Mouse (Mus musculus): Measurements from ENCODE around the gene Tti1. TPM values are rescaled to one million over a fixed set of nuclear protein-coding genes. Genes with fewer than 3 reads are reported as not detected.
"Not testable (repeated sequence)": the region's sequence is repeated elsewhere in the genome, so short reads cannot be mapped to it uniquely, and the experiment has no call there.

Gene Tti1
- polyA plus RNA-seq, 1 experiment from 2014 or later = 25.8 TPM

DNA sequence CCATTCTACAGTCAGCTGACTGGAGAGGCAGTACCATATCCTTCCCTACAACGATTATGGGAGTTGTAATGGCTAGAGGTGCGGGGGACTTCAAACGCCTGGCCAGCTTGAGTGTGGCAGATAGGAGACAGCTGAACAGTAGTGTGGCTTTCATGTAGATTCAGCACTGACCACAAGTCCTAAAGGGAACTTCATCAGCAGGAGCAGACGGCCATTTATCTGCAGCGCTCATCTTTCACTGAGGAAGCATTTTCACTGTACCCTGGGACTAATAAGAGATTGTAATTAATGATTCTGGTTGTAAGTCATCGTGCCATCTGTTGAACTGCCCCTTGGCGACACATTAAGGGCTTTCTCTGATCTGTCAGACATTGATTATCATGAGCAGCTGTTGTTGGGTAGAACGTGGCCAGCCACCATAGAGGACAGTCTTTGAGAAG is 31.5 kb upstream of the Tti1 start:
- Histone ChIP-seq H3K4me2 (replicated peaks) (no peak overlapping the region), H3K36me3 (peaks cover 76% of the 10 kb centered on the region), H3K4me1 (peaks cover 4% of the 10 kb centered on the region), H3K27ac (no peak overlapping the region), H3K9me3 (no peaks in the 10 kb centered on the region), H3K27me3 (no peaks in the 10 kb centered on the region), H3K9ac (no peak overlapping the region), H3K4me3 (no peak overlapping the region)
- ATAC-seq (ENCODE audit: low FRiP score, low read depth) = no peak
- WGBS = 81% methylated on average over 8 of the region's 8 CpGs

DNA sequence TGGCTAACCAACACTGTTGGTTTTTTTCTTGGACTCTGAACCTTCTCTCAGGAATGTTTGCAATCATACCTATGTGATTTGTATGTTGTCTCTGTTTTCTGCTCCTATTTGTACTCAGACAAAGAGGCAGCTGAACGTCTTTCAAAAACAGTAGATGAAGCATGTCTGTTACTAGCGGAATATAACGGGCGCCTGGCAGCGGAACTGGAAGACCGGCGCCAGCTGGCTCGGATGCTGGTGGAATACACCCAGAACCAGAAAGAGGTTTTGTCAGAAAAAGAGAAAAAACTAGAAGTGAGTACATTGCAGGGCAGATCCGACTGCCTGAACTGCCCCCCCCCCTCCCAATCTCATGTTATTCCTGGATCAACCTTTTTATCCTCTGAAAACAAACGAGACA is 30.3 kb upstream of the Tti1 start:
- Histone ChIP-seq H3K36me3 (peaks cover 80% of the 10 kb centered on the region), H3K4me3 (no peak overlapping the region), H3K4me1 (no peaks in the 10 kb centered on the region), H3K4me2 (replicated peaks) (no peak overlapping the region), H3K9ac (no peak overlapping the region), H3K9me3 (no peaks in the 10 kb centered on the region), H3K27me3 (no peaks in the 10 kb centered on the region), H3K27ac (no peak overlapping the region)
- WGBS = 84% methylated on average over 10 of the region's 10 CpGs
- no peak for ATAC-seq (ENCODE audit: low FRiP score, low read depth)

DNA sequence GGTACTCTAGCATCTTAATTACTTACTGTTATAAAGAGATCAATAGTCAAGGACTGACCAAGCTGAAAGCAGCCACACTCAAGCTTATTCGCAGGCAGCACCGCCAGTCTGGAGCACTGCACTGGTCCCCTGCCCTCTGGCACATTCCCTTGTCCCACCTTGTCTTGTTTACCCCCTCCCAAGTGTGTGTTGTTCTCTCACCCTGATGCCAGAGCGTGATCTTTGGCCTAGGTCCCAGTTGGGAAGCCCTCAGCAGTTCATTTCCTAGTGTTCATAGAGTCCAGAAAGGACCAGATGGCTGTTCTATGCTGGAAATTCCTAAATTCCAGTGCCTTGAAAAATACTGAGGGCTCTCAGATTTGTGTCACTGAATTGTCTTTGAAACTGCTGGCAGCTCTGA is 28.8 kb upstream of the Tti1 start:
- Histone ChIP-seq H3K4me3 (no peak overlapping the region), H3K27ac (no peak overlapping the region), H3K4me2 (replicated peaks) (no peak overlapping the region), H3K9ac (no peak overlapping the region), H3K36me3 (peaks cover 83% of the 10 kb centered on the region), H3K27me3 (no peaks in the 10 kb centered on the region), H3K9me3 (no peaks in the 10 kb centered on the region), H3K4me1 (no peaks in the 10 kb centered on the region)
- no peak for ATAC-seq (ENCODE audit: low FRiP score, low read depth)
- WGBS = 90% methylated on average over 3 of the region's 3 CpGs

DNA sequence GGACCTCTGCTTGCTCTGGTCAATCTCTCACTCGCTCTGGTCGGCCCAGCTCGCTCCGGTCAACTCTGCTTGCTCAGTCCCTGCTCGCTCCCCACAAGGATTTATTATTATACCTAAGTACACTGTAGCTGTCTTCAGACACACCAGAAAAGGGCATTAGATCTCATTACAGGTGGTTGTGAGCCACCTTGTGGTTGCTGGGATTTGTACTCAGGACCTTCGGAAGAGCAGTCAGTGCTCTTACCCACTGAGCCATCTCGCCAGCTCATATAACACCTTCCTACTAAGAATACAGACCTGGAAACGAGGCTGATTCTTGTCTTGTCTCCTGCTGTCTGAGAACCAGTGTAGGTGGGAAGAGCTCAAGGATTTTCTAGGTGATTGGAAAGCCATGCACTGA is 27.1 kb upstream of the Tti1 start:
- WGBS = 91% methylated on average over 8 of the region's 8 CpGs
- H3K27ac ChIP-seq; H3K4me3 ChIP-seq; ATAC-seq (ENCODE audit: low FRiP score, low read depth); H3K9me3 ChIP-seq; H3K4me2 ChIP-seq (replicated peaks); H3K9ac ChIP-seq; H3K27me3 ChIP-seq; H3K4me1 ChIP-seq: not testable (repeated sequence)
- H3K36me3 ChIP-seq = peaks cover 76% of the 10 kb centered on the region

DNA sequence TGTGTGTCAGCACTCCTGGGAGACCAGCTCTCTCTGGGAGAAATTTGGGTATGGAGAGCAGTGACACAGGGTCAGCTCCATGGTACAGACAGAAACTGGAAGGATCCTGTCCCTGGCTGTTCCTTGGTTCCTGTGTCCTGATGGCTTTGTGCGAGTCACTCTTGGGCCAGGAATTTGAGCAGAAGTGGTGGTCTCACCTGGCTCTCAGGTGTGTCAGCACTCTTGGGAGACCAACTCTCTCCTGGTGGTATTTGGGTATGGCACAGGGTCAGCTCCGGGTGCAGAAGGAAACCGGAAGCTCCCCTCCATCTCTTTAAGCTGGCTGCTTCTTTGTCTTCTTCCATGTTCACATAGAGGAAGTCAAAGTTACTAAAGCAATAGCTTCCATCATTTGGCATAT is 26.4 kb upstream of the Tti1 start:
- ATAC-seq (ENCODE audit: low FRiP score, low read depth) = no peak
- Histone ChIP-seq H3K4me3 (no peak overlapping the region), H3K27me3 (no peaks in the 10 kb centered on the region), H3K27ac (no peak overlapping the region), H3K9me3 (no peaks in the 10 kb centered on the region), H3K9ac (no peak overlapping the region), H3K4me2 (replicated peaks) (no peak overlapping the region), H3K36me3 (peaks cover 74% of the 10 kb centered on the region), H3K4me1 (no peaks in the 10 kb centered on the region)
- WGBS = 95% methylated on average over 3 of the region's 3 CpGs

DNA sequence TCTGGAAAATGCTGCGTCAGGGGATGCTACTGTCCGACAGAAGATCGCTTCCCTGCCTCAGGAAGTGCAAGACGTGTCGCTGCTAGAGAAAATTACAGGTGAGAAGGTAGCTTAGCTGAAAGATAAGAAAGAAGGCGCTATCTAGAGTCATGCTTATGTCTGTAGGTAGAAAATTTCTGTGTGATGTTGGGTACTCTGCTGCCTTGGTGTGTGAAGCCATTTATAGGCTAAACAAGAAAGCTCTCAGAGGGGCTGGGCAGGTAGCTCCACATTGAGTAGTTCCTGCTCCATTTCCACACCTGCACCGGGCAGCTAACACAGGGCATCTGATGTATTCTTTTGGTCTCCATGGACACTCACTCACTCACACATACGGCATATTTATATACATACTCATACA is 21.9 kb upstream of the Tti1 start:
- Histone ChIP-seq H3K4me3 (no peak overlapping the region), H3K27ac (no peak overlapping the region), H3K4me1 (no peaks in the 10 kb centered on the region), H3K9ac (no peak overlapping the region), H3K36me3 (peaks cover 68% of the 10 kb centered on the region), H3K9me3 (no peaks in the 10 kb centered on the region), H3K27me3 (no peaks in the 10 kb centered on the region), H3K4me2 (replicated peaks) (no peak overlapping the region)
- WGBS = 95% methylated on average over 8 of the region's 8 CpGs
- ATAC-seq (ENCODE audit: low FRiP score, low read depth) = no peak

DNA sequence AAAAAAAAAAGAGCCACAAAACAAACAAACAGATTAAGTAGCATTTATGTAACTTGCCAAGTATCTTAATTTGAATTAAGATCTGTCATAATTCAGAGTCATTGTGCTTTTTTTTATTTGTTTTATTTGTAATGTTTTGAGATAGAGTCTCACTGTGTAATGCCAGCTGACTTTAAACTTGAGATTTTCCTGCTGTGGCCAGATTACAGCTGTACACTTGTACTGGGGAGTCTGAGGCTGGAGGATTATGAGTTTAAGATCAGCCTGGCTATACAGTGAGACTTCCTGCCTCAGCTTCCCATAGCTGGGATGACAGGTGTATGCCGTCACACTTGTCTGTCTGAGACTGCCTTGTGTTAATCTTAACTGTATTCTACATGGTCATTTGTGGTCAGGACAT is 20.5 kb upstream of the Tti1 start:
- H3K4me1 ChIP-seq = no peaks in the 10 kb centered on the region
- H3K36me3 ChIP-seq = peaks cover 73% of the 10 kb centered on the region
- ATAC-seq (ENCODE audit: low FRiP score, low read depth) = no peak
- no peaks in the 10 kb centered on the region for H3K27me3 ChIP-seq
- WGBS = 93% methylated on average over 1 of the region's 1 CpGs
- H3K4me2 ChIP-seq (replicated peaks) = no peak overlapping the region
- H3K9me3 ChIP-seq = no peaks in the 10 kb centered on the region
- no peak overlapping the region for H3K27ac ChIP-seq
- H3K4me3 ChIP-seq = no peak overlapping the region
- no peak overlapping the region for H3K9ac ChIP-seq

DNA sequence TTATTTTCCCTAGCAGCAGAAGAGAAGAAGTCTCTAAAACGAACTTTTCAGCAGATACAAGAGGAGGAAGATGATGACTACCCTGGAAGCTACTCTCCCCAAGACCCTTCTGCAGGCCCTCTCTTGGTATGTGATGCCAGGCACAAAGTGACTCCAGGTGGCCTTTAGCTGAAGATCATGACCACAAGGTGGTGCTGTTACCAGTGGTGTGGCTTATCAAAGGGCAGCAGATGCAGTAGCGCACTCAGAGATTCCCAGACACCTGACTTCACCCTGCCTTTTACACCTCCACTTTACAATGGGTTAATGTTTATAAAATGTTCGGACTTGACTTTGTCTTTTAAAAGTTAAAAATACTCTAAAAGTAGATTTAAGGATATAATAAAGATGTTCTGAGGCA is 19.7 kb upstream of the Tti1 start:
- WGBS = 69% methylated on average over 3 of the region's 3 CpGs
- peaks cover 81% of the 10 kb centered on the region for H3K36me3 ChIP-seq
- no peaks in the 10 kb centered on the region for H3K27me3 ChIP-seq
- no peaks in the 10 kb centered on the region for H3K4me1 ChIP-seq
- no peak overlapping the region for H3K9ac ChIP-seq
- no peak overlapping the region for H3K4me3 ChIP-seq
- H3K27ac ChIP-seq = no peak overlapping the region
- no peak for ATAC-seq (ENCODE audit: low FRiP score, low read depth)
- H3K4me2 ChIP-seq (replicated peaks) = no peak overlapping the region
- H3K9me3 ChIP-seq = no peaks in the 10 kb centered on the region

DNA sequence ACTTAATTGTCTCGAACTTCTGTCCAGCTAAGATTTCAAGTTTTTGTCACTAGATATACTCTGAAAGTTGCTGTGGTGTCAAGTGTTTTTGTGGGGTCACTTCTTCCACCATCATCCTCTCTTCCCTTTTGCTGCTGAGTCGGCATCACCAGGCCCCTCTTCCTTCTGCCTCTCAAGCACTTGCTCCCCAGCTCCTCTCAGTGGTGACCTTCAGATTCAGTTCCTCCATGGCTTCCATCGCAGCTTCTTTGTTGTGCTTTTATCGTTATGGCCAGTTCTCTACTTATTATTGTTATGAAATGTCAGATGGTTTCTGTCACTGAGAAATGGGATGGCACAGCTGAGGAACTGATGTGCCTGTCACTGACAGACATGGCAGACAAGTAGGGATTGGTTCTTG is 18.0 kb upstream of the Tti1 start:
- Histone ChIP-seq H3K4me3 (no peak overlapping the region), H3K4me2 (replicated peaks) (no peak overlapping the region), H3K9me3 (no peaks in the 10 kb centered on the region), H3K27ac (no peak overlapping the region), H3K27me3 (no peaks in the 10 kb centered on the region), H3K4me1 (no peaks in the 10 kb centered on the region), H3K9ac (no peak overlapping the region), H3K36me3 (peaks cover 76% of the 10 kb centered on the region)
- 82% methylated on average over 4 of the region's 4 CpGs for WGBS
- ATAC-seq (ENCODE audit: low FRiP score, low read depth) = no peak

DNA sequence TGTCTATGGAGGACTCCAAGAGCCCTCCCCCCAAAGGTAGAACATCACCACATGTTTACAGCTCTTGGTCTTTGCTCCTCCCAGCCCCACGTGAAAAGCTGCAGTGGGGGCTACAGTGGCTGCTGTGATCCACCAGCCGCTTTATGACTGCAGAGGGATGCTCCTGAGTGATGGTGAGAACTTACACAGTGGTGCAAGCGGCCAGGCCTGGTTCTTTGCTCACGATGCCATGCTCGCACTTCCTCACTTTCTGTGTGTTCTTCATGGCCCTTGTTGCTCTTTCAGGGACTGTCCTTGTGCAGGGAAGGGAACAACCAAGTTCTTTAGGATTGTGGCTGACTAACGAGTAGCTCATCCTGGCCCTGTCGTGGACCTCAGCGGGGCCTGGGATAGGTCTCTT is 15.3 kb upstream of the Tti1 start:
- WGBS = 86% methylated on average over 8 of the region's 8 CpGs
- H3K27ac ChIP-seq = no peak overlapping the region

DNA sequence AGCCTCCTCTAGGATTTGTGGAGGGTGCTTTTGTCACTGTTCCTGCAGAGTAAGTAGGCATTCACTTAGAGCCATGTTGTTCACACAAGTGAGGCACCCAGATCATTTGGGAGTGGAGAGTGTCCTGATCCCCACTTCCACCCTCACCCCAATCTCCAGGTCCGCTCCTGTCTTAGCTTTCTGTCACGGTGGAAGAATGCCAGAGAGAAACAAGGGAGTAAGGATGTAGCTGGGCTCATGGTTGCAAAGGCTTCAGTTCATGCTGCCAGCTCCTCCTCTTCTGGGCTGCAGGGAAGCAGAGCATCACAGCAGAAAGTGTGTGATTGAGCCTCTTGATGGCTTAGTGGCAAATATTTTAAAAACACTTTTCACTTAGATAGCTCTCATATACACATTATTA is 12.2 kb upstream of the Tti1 start:
- Histone ChIP-seq H3K9me3 (no peaks in the 10 kb centered on the region), H3K27me3 (no peaks in the 10 kb centered on the region), H3K4me3 (no peak overlapping the region), H3K36me3 (peaks cover 66% of the 10 kb centered on the region), H3K4me2 (replicated peaks) (no peak overlapping the region), H3K9ac (no peak overlapping the region), H3K27ac (no peak overlapping the region), H3K4me1 (no peaks in the 10 kb centered on the region)
- WGBS = 83% methylated on average over 2 of the region's 2 CpGs
- ATAC-seq (ENCODE audit: low FRiP score, low read depth) = no peak

More for the DNA sequence above, 15.3 kb upstream of the Tti1 start:
- no peaks in the 10 kb centered on the region for H3K4me1 ChIP-seq
- H3K9ac ChIP-seq = no peak overlapping the region
- H3K36me3 ChIP-seq = peaks cover 71% of the 10 kb centered on the region
- H3K9me3 ChIP-seq = no peaks in the 10 kb centered on the region
- no peak overlapping the region for H3K4me2 ChIP-seq (replicated peaks)
- no peak for ATAC-seq (ENCODE audit: low FRiP score, low read depth)
- no peaks in the 10 kb centered on the region for H3K27me3 ChIP-seq
- H3K4me3 ChIP-seq = no peak overlapping the region

DNA sequence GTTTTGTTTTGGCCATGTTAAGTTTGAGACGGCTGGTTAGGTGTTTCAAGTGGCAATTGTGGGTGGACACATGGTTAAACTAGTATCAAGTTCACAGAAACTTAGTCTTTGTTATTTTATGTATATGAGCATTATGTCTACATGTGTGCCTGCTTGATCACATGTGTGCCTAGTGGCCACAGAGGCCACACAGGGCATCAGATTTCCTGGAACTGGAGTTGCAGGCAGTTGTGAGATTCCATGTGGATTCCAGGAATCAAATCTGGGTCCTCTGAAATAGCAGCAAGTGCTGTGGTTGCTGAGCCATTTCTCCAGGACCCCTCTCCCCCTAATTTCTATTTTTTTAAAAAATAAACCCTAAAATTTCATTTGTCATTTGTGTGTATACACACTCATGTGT is 11.4 kb upstream of the Tti1 start:
- H3K4me3 ChIP-seq = no peak overlapping the region
- no peak for ATAC-seq (ENCODE audit: low FRiP score, low read depth)
- H3K9me3 ChIP-seq = no peaks in the 10 kb centered on the region
- no peaks in the 10 kb centered on the region for H3K4me1 ChIP-seq
- WGBS = 73% methylated on average over 1 of the region's 1 CpGs
- no peak overlapping the region for H3K9ac ChIP-seq
- no peaks in the 10 kb centered on the region for H3K27me3 ChIP-seq
- no peak overlapping the region for H3K4me2 ChIP-seq (replicated peaks)
- no peak overlapping the region for H3K27ac ChIP-seq
- peaks cover 58% of the 10 kb centered on the region for H3K36me3 ChIP-seq

DNA sequence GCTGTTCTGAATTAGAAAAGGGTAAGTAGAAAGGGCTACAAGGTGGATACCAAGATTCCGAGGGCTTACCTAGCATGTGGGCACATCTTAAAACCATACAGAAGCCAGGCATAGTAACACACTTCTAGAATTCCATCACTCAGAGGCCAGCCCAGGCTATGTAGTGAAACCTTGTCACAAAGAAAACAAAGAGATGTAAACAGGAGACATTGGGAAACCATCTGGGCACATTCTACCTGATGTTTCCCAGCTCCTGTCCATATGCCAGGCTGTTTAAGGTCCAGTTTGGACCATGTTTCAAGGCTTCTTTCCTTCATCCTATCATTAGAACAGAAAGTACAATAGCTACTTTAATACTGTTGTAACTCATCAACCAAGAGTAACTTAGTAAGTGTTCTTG is 9.3 kb upstream of the Tti1 start:
- Histone ChIP-seq H3K4me1 (no peaks in the 10 kb centered on the region), H3K27ac (no peak overlapping the region), H3K9ac (no peak overlapping the region), H3K4me2 (replicated peaks) (no peak overlapping the region), H3K4me3 (no peak overlapping the region), H3K27me3 (no peaks in the 10 kb centered on the region), H3K9me3 (no peaks in the 10 kb centered on the region), H3K36me3 (peaks cover 41% of the 10 kb centered on the region)
- 91% methylated on average over 1 of the region's 1 CpGs for WGBS
- no peak for ATAC-seq (ENCODE audit: low FRiP score, low read depth)

Measured in limb, embryonic 13.5 days (tissue).